Mouse (Mus musculus) urinary bladder, postnatal 10 days (tissue): ENCODE measurements around the gene A830031A19Rik.

Source experiments
- DNase-seq: peaks from one replicate; pipeline ENCODE4 v3.0.0; 2022; ENCODE audit warnings: low spot score

The A830031A19Rik gene

GRCm38 (mm10) chr11:24074634-24075104 is at the start of gene A830031A19Rik:
Gene A830031A19Rik, minus strand, starts transcription at chr11:24075054.
- DNase-seq = no peak

- no peak for DNase-seq
These were observed 49.1 kb upstream of the A830031A19Rik start for GRCm38 (mm10) chr11:24123991-24124390.

GRCm38 (mm10) chr11:24122899-24123298 is 48.0 kb upstream of the A830031A19Rik start:
- DNase-seq = no peak

- no peak for DNase-seq
These were observed 46.3 kb upstream of the A830031A19Rik start for GRCm38 (mm10) chr11:24121136-24121535.

GRCm38 (mm10) chr11:24116582-24117318 is 41.9 kb upstream of the A830031A19Rik start:
- no peak for DNase-seq

GRCm38 (mm10) chr11:24116041-24116440 is 41.2 kb upstream of the A830031A19Rik start:
- no peak for DNase-seq

- no peak for DNase-seq
These were observed 40.3 kb upstream of the A830031A19Rik start for GRCm38 (mm10) chr11:24115017-24115752.

GRCm38 (mm10) chr11:24111720-24112119 is 36.9 kb upstream of the A830031A19Rik start:
- DNase-seq = no peak

GRCm38 (mm10) chr11:24110113-24110512 is 35.3 kb upstream of the A830031A19Rik start:
- no peak for DNase-seq

- DNase-seq = no peak
These were observed 34.5 kb upstream of the A830031A19Rik start for GRCm38 (mm10) chr11:24109388-24109787.

GRCm38 (mm10) chr11:24108974-24109373 is 34.1 kb upstream of the A830031A19Rik start:
- no peak for DNase-seq

GRCm38 (mm10) chr11:24107414-24107813 is 32.6 kb upstream of the A830031A19Rik start:
- DNase-seq = no peak

- DNase-seq = no peak
These were observed 28.4 kb upstream of the A830031A19Rik start for GRCm38 (mm10) chr11:24103128-24103742.

GRCm38 (mm10) chr11:24102372-24102771 is 27.5 kb upstream of the A830031A19Rik start:
- no peak for DNase-seq

- DNase-seq = no peak
These were observed 26.8 kb upstream of the A830031A19Rik start for GRCm38 (mm10) chr11:24101625-24102024.

- DNase-seq = no peak
These were observed 25.7 kb upstream of the A830031A19Rik start for GRCm38 (mm10) chr11:24100449-24101070.

GRCm38 (mm10) chr11:24099886-24100293 is 25.0 kb upstream of the A830031A19Rik start:
- DNase-seq = no peak

- no peak for DNase-seq
These were observed 24.4 kb upstream of the A830031A19Rik start for GRCm38 (mm10) chr11:24099215-24099614.

- DNase-seq = no peak
These were observed 23.8 kb upstream of the A830031A19Rik start for GRCm38 (mm10) chr11:24098662-24099061.

GRCm38 (mm10) chr11:24098069-24098468 is 23.2 kb upstream of the A830031A19Rik start:
- DNase-seq = no peak

- DNase-seq = no peak
These were observed 22.2 kb upstream of the A830031A19Rik start for GRCm38 (mm10) chr11:24097026-24097425.

- DNase-seq = no peak
These were observed 21.6 kb upstream of the A830031A19Rik start for GRCm38 (mm10) chr11:24096483-24096882.
